Mouse (Mus musculus): Measurements from ENCODE around the gene Elp1. TPM values are rescaled to one million over a fixed set of nuclear protein-coding genes. Genes with fewer than 3 reads are reported as not detected.

The Elp1 gene
- polyA plus RNA-seq, 1 experiment from 2014 or later, result 8.1 TPM

DNA sequence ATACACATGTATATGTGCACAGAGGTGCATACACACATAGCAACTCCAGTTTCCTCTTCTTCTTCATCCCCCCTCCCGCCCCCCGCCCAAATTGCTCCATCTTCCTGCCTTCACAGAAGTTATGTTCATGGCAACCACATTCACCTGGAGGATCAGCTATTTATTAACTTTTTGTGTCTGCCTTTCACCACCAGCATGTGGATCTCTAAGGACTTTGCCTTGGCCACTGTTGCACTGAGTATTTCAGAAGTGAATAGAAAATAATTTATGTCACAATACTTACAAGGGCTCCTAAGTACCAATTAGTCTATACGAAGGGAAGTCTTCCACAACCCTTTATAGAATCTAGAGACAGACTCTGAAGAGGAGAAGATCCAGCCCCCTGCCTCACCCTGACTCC lies 84.2 kb downstream of the Elp1 start:
- Histone ChIP-seq H3K9me3 (ENCODE audit: low read length) (no peaks in the 10 kb centered on the region), H3K4me1 (ENCODE audit: insufficient read depth) (0 out of 2 replicates have a peak, but pooled peaks cover 4% of the 10 kb centered on the region), H3K27ac (ENCODE audit: low read depth) (no peak overlapping the region), H3K4me3 (ENCODE audit: low read depth, low read length) (no peak overlapping the region), H3K4me2 (ENCODE audit: low read depth, low read length) (no peak overlapping the region), H3K36me3 (replicated peaks; ENCODE audit: insufficient read depth, low read length) (no peaks in the 10 kb centered on the region), H3K9ac (replicated peaks) (no peak overlapping the region), H3K27me3 (ENCODE audit: insufficient read depth, low read length) (no peaks in the 10 kb centered on the region)
- no peak for TF ChIP-seq EP300 (IDR thresholded peaks at IDR 0.05; ENCODE audit: low read depth)
- TF ChIP-seq CTCF (IDR thresholded peaks at IDR 0.05; ENCODE audit: low read depth), result no peak
- DNase-seq, result no peak
- WGBS (ENCODE audit: insufficient replicate concordance), result 81% methylated on average over 3 of the region's 3 CpGs
- ATAC-seq, result no peak

DNA sequence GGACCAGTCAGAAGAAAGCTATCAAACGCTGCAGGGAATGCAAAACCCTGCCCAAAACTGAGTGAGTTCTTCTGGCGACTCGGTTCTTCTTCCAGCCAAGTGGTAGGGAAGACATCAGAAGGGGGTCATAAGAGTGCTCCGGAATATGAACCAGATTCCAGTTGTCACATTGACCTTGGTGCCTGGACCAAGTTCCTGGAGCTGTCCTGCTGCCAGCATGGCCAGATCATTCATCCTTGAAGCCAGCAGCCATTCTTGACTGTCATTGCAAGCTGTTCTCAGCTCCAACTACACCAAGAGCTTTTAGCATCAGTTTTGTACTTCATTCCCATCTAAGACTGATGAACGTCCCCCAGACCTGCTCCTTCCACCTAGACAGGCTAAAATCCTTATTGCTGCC lies 85.3 kb downstream of the Elp1 start:
- Histone ChIP-seq H3K4me1 (ENCODE audit: insufficient read depth) (no peaks in the 10 kb centered on the region), H3K9ac (replicated peaks) (no peak overlapping the region), H3K9me3 (ENCODE audit: low read length) (no peaks in the 10 kb centered on the region), H3K36me3 (replicated peaks; ENCODE audit: insufficient read depth, low read length) (no peaks in the 10 kb centered on the region), H3K4me2 (ENCODE audit: low read depth, low read length) (no peak overlapping the region), H3K4me3 (ENCODE audit: low read depth, low read length) (no peak overlapping the region), H3K27me3 (ENCODE audit: insufficient read depth, low read length) (no peaks in the 10 kb centered on the region), H3K27ac (ENCODE audit: low read depth) (no peak overlapping the region)
- TF ChIP-seq CTCF (IDR thresholded peaks at IDR 0.05; ENCODE audit: low read depth) (no peak), EP300 (IDR thresholded peaks at IDR 0.05; ENCODE audit: low read depth) (no peak)
- no peak for DNase-seq
- 60% methylated on average over 5 of the region's 5 CpGs for WGBS (ENCODE audit: insufficient replicate concordance)
- ATAC-seq, result no peak

DNA sequence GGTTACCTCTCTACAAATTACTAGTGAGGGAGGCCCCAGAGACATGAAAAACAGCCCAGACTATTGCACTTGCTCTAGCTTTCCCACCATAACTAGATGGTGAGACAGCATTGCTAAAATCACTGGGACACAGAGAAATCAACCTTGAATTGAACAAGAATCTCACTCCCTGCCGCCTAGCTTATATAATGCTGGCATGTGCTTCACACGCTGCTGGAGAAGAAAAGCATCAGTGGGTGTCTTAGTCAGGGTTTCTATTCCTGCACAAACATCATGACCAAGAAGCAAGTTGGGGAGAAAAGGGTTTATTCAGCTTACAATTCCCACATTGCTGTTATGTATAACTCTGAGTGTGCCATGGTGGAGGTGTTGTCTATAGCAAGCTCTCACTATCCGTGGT lies 89.0 kb downstream of the Elp1 start:
- TF ChIP-seq EP300 (IDR thresholded peaks at IDR 0.05; ENCODE audit: low read depth) (no peak), CTCF (IDR thresholded peaks at IDR 0.05; ENCODE audit: low read depth) (no peak)
- no peaks in the 10 kb centered on the region for H3K36me3 ChIP-seq (replicated peaks; ENCODE audit: insufficient read depth, low read length)
- H3K4me2 ChIP-seq (ENCODE audit: low read depth, low read length), result no peak overlapping the region
- H3K9me3 ChIP-seq (ENCODE audit: low read length), result no peaks in the 10 kb centered on the region
- 71% methylated on average over 3 of the region's 3 CpGs for WGBS (ENCODE audit: insufficient replicate concordance)
- H3K4me3 ChIP-seq (ENCODE audit: low read depth, low read length), result no peak overlapping the region
- H3K9ac ChIP-seq (replicated peaks), result no peak overlapping the region
- no peaks in the 10 kb centered on the region for H3K27me3 ChIP-seq (ENCODE audit: insufficient read depth, low read length)
- no peak overlapping the region for H3K27ac ChIP-seq (ENCODE audit: low read depth)
- H3K4me1 ChIP-seq (ENCODE audit: insufficient read depth), result no peaks in the 10 kb centered on the region
- no peak for DNase-seq
- no peak for ATAC-seq

DNA sequence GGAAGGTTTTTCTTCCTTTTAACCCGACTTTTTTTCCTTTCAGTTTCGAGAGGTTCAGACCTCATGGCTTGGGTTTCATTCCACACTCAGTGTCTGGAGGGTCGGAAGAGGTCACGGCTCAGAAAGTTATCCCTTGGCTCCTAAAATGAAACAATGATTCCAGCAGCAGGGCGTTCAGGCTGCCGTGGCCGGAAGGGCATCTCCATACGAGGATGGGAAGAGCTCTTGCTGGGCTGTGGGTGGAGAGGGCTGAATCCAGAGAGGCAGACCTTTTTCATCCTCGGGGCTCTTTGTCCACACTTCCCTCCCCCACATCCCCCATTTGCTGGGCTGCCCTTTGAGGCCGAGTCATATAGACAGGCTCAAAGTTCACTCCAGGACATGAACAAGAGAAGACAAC lies 99.9 kb downstream of the Elp1 start:
- Histone ChIP-seq H3K9me3 (ENCODE audit: low read length) (no peaks in the 10 kb centered on the region), H3K4me2 (ENCODE audit: low read depth, low read length) (peak overlapping the region; percentile 37), H3K27ac (ENCODE audit: low read depth) (no peak overlapping the region), H3K4me1 (ENCODE audit: insufficient read depth) (peaks cover 3% of the 10 kb centered on the region; the same call in 1 of the 2 replicates), H3K9ac (replicated peaks) (no peak overlapping the region), H3K36me3 (replicated peaks; ENCODE audit: insufficient read depth, low read length) (no peaks in the 10 kb centered on the region), H3K27me3 (ENCODE audit: insufficient read depth, low read length) (no peaks in the 10 kb centered on the region), H3K4me3 (ENCODE audit: low read depth, low read length) (no peak overlapping the region)
- WGBS (ENCODE audit: insufficient replicate concordance), result 37% methylated on average over 10 of the region's 10 CpGs
- DNase-seq (no peak), ATAC-seq (no peak)
- TF ChIP-seq CTCF (IDR thresholded peaks at IDR 0.05; ENCODE audit: low read depth), result no peak
- TF ChIP-seq EP300 (IDR thresholded peaks at IDR 0.05; ENCODE audit: low read depth), result no peak

Other genes with a start within 250 kb of the Elp1 start
- not detected in 2 replicates for gene Gm26657, start 62.3 kb downstream of the Elp1 start, polyA plus RNA-seq (2015; fragmentation: Nextera tagmentation; extraction: Ambion mirVana)
- gene Actl7b, start 60.9 kb downstream of the Elp1 start, polyA plus RNA-seq (2015; fragmentation: Nextera tagmentation; extraction: Ambion mirVana), result not detected in 2 replicates
- gene Actl7a, start 58.9 kb downstream of the Elp1 start, polyA plus RNA-seq (2015; fragmentation: Nextera tagmentation; extraction: Ambion mirVana), result not detected in 2 replicates
- gene Fam206a, start within 50 bp of the Elp1 start, polyA plus RNA-seq (2015; fragmentation: Nextera tagmentation; extraction: Ambion mirVana), result 1.6 and 2.2 TPM in 2 replicates
- gene Ctnnal1, start 62.9 kb upstream of the Elp1 start, polyA plus RNA-seq (2015; fragmentation: Nextera tagmentation; extraction: Ambion mirVana), result 4.3 and 5.1 TPM in 2 replicates
- 1.3 and 2.0 TPM in 2 replicates for gene Tmem245, start 145.1 kb upstream of the Elp1 start, polyA plus RNA-seq (2015; fragmentation: Nextera tagmentation; extraction: Ambion mirVana)
- gene Frrs1l, start 188.1 kb upstream of the Elp1 start, polyA plus RNA-seq (2015; fragmentation: Nextera tagmentation; extraction: Ambion mirVana), result not detected in 2 replicates